Mouse (Mus musculus) cerebellum, adult 2 months (tissue): ENCODE results near the gene Vapb. TPM values are rescaled to one million over a fixed set of nuclear protein-coding genes. Genes with fewer than 3 reads are reported as not detected.

Experiments used
- DNase-seq, 2 experiments: peaks; one replicate each; pipeline ENCODE4 v3.0.0; 2021
- H3K27ac ChIP-seq: fragments of 200-500 bp; 2 replicates; pipeline ENCODE4 v1.5.1; 2012; ENCODE audit warnings: low read length, control low read depth, inconsistent platforms; ENCODE audit not compliant: insufficient read depth
- H3K27me3 ChIP-seq: fragments of 200-500 bp; 2 replicates; pipeline ENCODE4 v1.6.1; 2012; ENCODE audit warnings: inconsistent platforms, mild to moderate bottlenecking, low read length, moderate library complexity; ENCODE audit not compliant: control insufficient read depth, insufficient read depth
- H3K4me1 ChIP-seq: fragments of 200-500 bp; 2 replicates; pipeline ENCODE4 v1.6.1; 2011; ENCODE audit warnings: low read length; ENCODE audit not compliant: control insufficient read depth, insufficient read depth
- H3K4me3 ChIP-seq: fragments of 200-500 bp; replicated peaks from 2 replicates; pipeline ENCODE3; 2011; ENCODE audit warnings: mild to moderate bottlenecking, low read depth, low read length, control low read depth; ENCODE audit not compliant: insufficient read depth
- CTCF ChIP-seq: fragments of 200-500 bp; IDR thresholded peaks from 2 replicates; pipeline ENCODE4 v1.5.1; 2011; ENCODE audit warnings: low read depth, mild to moderate bottlenecking, control low read depth, low read length, moderate library complexity, borderline replicate concordance; ENCODE audit not compliant: insufficient read depth
- POLR2A ChIP-seq: fragments of 200-500 bp; IDR thresholded peaks from 2 replicates; pipeline ENCODE4 v1.6.1; 2011; ENCODE audit warnings: low read length, control low read depth, borderline replicate concordance; ENCODE audit not compliant: insufficient read depth
- WGBS: fragments of 180-500 bp; shearing (Covaris S2); methylation state at CpG from one replicate; pipeline ENCODE4 v1.1.7; 2018; 5-methylcytosine and 5-hydroxymethylcytosine counted together
- polyA plus RNA-seq: library from polyadenylated mRNA; depleted of rRNA; stranded (reverse); fragments of >200 nt; gene quantifications from 2 replicates; pipeline ENCODE4 v1.2.3, GENCODE M21; 2012; rRNA removed

Vapb gene
- polyA plus RNA-seq, 1 experiment = 70.6 TPM

DNA sequence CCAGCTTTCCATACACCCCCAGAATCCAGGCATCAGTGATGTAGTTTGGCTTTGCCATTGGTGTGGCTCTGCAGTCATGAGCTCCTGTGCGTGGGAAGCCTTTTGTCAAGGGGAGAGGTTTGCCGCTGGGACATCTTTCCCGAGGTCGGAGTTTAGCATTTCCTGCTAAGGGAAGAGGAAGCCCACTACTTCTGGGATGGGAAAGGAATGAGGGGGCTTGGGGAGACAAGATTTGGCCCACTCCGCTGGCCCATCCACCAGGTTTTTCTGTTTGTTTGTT is 73.5 kb downstream of the Vapb start:
- TF ChIP-seq POLR2A (no peak), CTCF (no peak)
- DNase-seq = no peak
- H3K27me3 ChIP-seq = no peaks in the 10 kb centered on the region
- WGBS = 91% methylated on average over 5 of the region's 5 CpGs
- H3K4me3 ChIP-seq = no peak overlapping the region
- H3K27ac ChIP-seq = no peak overlapping the region
- peaks cover 4% of the 10 kb centered on the region; the same call in 1 of the 2 replicates for H3K4me1 ChIP-seq

DNA sequence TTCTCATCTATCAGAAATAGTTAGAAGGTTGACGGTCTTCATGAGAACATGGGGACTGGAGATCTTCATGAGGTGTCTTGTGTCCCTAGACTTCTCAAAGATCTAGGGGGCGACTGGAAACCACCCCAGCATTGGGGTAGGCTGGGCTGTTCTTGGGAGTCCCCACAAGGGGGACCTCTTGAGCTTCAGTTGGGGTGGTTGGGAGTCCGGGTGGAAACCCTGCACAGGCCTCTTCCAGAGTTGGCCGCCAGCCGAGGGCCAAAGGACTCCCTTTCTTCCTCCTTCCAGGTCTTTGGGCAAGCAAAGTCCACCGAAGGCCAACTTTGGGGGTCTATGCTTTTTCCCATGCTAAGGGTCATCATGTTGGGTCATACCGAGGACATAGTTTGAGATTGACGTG is 74.5 kb downstream of the Vapb start:
- DNase-seq = no peak
- Histone ChIP-seq H3K4me1 (peaks cover 4% of the 10 kb centered on the region; the same call in 1 of the 2 replicates), H3K27me3 (no peaks in the 10 kb centered on the region), H3K27ac (no peak overlapping the region), H3K4me3 (no peak overlapping the region)
- WGBS = 81% methylated on average over 8 of the region's 8 CpGs
- no peak for TF ChIP-seq POLR2A
- no peak for TF ChIP-seq CTCF

- no peaks in the 10 kb centered on the region for H3K27me3 ChIP-seq
- peaks cover 4% of the 10 kb centered on the region; the same call in 1 of the 2 replicates for H3K4me1 ChIP-seq
- 22% methylated on average over 5 of the region's 5 CpGs for WGBS
- no peak for TF ChIP-seq CTCF
- no peak for TF ChIP-seq POLR2A
- no peak overlapping the region for H3K4me3 ChIP-seq
- DNase-seq = no peak
- H3K27ac ChIP-seq = no peak overlapping the region
These were observed 75.8 kb downstream of the Vapb start for GRCm38 (mm10) chr2:173813071-173813470.

DNA sequence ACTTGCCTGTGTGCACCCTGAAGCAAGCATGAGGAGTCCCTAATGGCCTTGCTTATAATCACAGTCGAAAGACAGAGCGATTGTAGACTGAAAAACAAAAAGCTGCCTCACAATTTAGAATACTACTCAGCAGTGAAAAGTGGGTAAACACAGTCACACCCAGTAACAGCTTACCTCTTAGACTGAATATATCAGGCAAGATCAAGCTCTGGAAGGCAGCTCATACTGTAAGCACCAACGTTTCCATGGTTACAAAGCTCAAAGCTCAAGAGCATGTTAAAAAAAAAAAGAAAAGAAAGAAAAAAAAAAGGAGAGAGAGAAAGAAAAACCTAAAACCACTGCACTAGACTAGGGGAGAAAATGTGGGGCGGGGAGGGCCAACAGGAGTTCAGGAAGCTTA is 89.0 kb downstream of the Vapb start:
- no peak for TF ChIP-seq CTCF
- no peak for TF ChIP-seq POLR2A
- WGBS = 86% methylated on average over 4 of the region's 4 CpGs
- Histone ChIP-seq H3K27me3 (no peaks in the 10 kb centered on the region; the same call in 1 of the 2 replicates), H3K4me1 (no peaks in the 10 kb centered on the region), H3K27ac (no peak overlapping the region), H3K4me3 (no peak overlapping the region)
- DNase-seq = no peak

- Histone ChIP-seq H3K27ac (no peak overlapping the region), H3K4me1 (no peaks in the 10 kb centered on the region), H3K4me3 (no peak overlapping the region), H3K27me3 (no peaks in the 10 kb centered on the region; the same call in 1 of the 2 replicates)
- no peak for DNase-seq
- 87% methylated on average over 9 of the region's 9 CpGs for WGBS
- TF ChIP-seq POLR2A (no peak), CTCF (no peak)
These were observed 89.9 kb downstream of the Vapb start for GRCm38 (mm10) chr2:173827228-173827627.

- TF ChIP-seq POLR2A (no peak), CTCF (no peak)
- Histone ChIP-seq H3K27me3 (no peaks in the 10 kb centered on the region; the same call in 1 of the 2 replicates), H3K4me3 (no peak overlapping the region), H3K27ac (no peak overlapping the region), H3K4me1 (no peaks in the 10 kb centered on the region)
- 88% methylated on average over 6 of the region's 6 CpGs for WGBS
- no peak for DNase-seq
These were observed 90.8 kb downstream of the Vapb start for GRCm38 (mm10) chr2:173828134-173828533.

DNA sequence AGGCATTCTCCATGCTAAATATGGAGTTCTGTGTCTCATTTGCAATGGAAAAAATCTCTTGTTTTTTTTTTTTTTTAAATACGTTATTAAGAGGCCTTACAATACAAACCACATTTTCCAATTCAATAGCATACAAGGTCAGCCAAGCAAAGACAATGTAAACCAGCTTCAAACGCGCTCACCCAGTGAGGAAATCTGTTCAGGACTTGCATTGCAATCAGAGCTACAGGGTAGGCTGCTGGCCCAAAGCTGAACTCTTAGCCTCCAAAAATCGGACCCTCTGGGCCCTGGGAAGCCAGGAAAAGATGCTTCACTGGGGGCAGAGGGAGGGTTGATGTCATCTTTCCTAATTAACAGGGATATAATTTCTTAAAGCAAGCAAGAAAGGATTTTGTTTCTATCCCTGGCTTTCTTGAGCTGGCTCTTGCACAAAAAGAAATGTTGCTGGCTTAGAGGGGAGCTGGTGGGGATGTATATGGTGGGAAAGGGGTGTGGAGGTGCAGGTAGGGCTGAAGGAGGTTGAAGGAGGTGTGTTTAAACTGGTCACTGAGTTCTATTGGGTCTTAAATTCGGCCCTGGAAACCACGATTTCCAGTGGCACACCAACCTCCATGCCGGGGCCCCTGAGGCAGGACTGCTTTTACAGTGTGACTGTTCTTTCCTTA is 95.6 kb downstream of the Vapb start:
- Histone ChIP-seq H3K27ac (no peak overlapping the region), H3K4me1 (no peaks in the 10 kb centered on the region), H3K4me3 (no peak overlapping the region), H3K27me3 (no peaks in the 10 kb centered on the region; the same call in 1 of the 2 replicates)
- WGBS = 65% methylated on average over 7 of the region's 7 CpGs
- no peak for DNase-seq
- no peak for TF ChIP-seq CTCF
- no peak for TF ChIP-seq POLR2A

Other genes starting within 250 kb of the Vapb start
- not detected in 2 replicates for gene 1700021F07Rik, start 214.9 kb upstream of the Vapb start, polyA plus RNA-seq
- not detected in 2 replicates for gene Ankrd60, start 159.1 kb upstream of the Vapb start, polyA plus RNA-seq
- gene Rab22a, start 77.8 kb upstream of the Vapb start, polyA plus RNA-seq = 20.1 and 21.6 TPM in 2 replicates
- gene 1700010B08Rik, start 18.1 kb upstream of the Vapb start, polyA plus RNA-seq = not detected in 2 replicates